Mouse (Mus musculus) heart, postnatal 0 days (tissue): ENCODE results near the gene Tgm1.

Experiments used
- CTCF ChIP-seq: IDR thresholded peaks from 2 replicates; pipeline ENCODE4 v1.5.1; 2016; ENCODE audit warnings: antibody characterized with exemption, control low read depth, low read depth
- EP300 ChIP-seq: IDR thresholded peaks from 2 replicates; pipeline ENCODE4 v1.6.1; 2016; ENCODE audit warnings: antibody characterized with exemption, low read depth

DNA sequence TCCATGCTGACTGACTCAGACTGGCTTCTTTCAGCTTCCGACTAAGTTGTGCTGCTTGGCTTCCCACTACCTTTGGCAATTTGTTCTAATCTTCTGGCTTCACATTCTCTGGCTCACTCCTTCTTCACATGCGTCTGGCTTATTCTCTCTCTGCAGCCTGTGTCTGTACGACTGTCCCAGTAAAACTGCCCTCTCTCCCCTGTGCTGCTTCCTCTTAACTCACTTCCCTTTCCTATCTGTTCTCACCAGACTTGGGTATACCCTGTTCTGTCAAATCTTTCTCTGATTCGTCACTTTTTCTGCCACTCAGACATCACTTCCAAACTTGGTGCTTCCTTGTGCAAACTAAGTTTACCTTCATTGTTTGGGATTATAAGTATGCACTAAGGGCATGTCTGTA lies 16.5 kb downstream of the Tgm1 start:
- TF ChIP-seq CTCF (no peak), EP300 (no peak)
